Mouse (Mus musculus) midbrain, embryonic 11.5 days (tissue): ENCODE data around the gene Rpusd3. TPM values are rescaled to one million over a fixed set of nuclear protein-coding genes. Genes with fewer than 3 reads are reported as not detected.

ENCODE experiments used
- ATAC-seq: fragments of 200-750 bp; cut with Nextera tagmentation; 2 replicates; pipeline ENCODE4 v1.8.0; 2017; ENCODE audit warnings: moderate TSS enrichment, moderate library complexity; ENCODE audit not compliant: low FRiP score
- DNase-seq: peaks from one replicate; pipeline ENCODE4 v3.0.0; 2015; ENCODE audit warnings: low spot score; ENCODE audit errors: missing footprints
- H3K27ac ChIP-seq: fragments of 300-500 bp; sonication (generic); 2 replicates; pipeline ENCODE4 v1.5.1; 2014; ENCODE audit warnings: low read depth, low read length
- H3K27me3 ChIP-seq: fragments of 300-500 bp; sonication (generic); 2 replicates; pipeline ENCODE4 v1.6.1; 2014; ENCODE audit warnings: mild to moderate bottlenecking, low read length, moderate library complexity, mixed read lengths; ENCODE audit not compliant: control insufficient read depth, insufficient read depth
- H3K36me3 ChIP-seq: fragments of 300-500 bp; sonication (generic); 2 replicates; pipeline ENCODE4 v1.6.1; 2014; ENCODE audit warnings: mild to moderate bottlenecking, low read length, moderate library complexity, mixed read lengths; ENCODE audit not compliant: control insufficient read depth, insufficient read depth
- H3K4me1 ChIP-seq: fragments of 300-500 bp; sonication (generic); 2 replicates; pipeline ENCODE4 v1.6.1; 2014; ENCODE audit warnings: low read length; ENCODE audit not compliant: control insufficient read depth, insufficient read depth
- H3K4me2 ChIP-seq: fragments of 300-500 bp; sonication (generic); 2 replicates; pipeline ENCODE4 v1.6.1; 2014; ENCODE audit warnings: mild to moderate bottlenecking, moderate library complexity
- H3K4me3 ChIP-seq: fragments of 300-500 bp; sonication (generic); 2 replicates; pipeline ENCODE4 v1.5.1; 2014; ENCODE audit warnings: low read depth, low read length
- H3K9ac ChIP-seq: fragments of 300-500 bp; sonication (generic); 2 replicates; pipeline ENCODE4 v1.6.1; 2014; ENCODE audit warnings: low read length
- H3K9me3 ChIP-seq: fragments of 300-500 bp; sonication (generic); 2 replicates; pipeline ENCODE4 v1.6.1; 2016; ENCODE audit warnings: low read length; ENCODE audit not compliant: control insufficient read depth
- WGBS: fragments of 180-500 bp; shearing (Covaris S2); extraction: QIAGEN DNeasy Blood & Tissue Kit; methylation state at CpG from one replicate; pipeline ENCODE4 v1.1.7; 2014; 5-methylcytosine and 5-hydroxymethylcytosine counted together
- polyA plus RNA-seq: library from polyadenylated mRNA; unstranded; fragments of >200 nt; fragmentation: Nextera tagmentation; extraction: Ambion mirVana; gene quantifications from 2 replicates; pipeline ENCODE4 v1.2.1, GENCODE M21; 2014

Gene Rpusd3
- polyA plus RNA-seq, 1 experiment from 2014 or later: 26.6 TPM

GRCm38 (mm10) chr6:113424187-113424586 is 5.0 kb upstream of the Rpusd3 start:
- H3K9ac ChIP-seq: no peak overlapping the region
- ATAC-seq (no peak), DNase-seq (no peak)
- no peaks in the 10 kb centered on the region for H3K27me3 ChIP-seq
- 0 out of 2 replicates have a peak, but pooled peaks cover 2% of the 10 kb centered on the region for H3K4me1 ChIP-seq
- no peaks in the 10 kb centered on the region for H3K36me3 ChIP-seq
- WGBS: 86% methylated on average over 7 of the region's 7 CpGs
- H3K9me3 ChIP-seq: no peaks in the 10 kb centered on the region; the same call in 1 of the 2 replicates
- no peak overlapping the region for H3K4me2 ChIP-seq
- H3K27ac ChIP-seq: no peak overlapping the region
- H3K4me3 ChIP-seq: no peak overlapping the region

- 79% methylated on average over 4 of the region's 4 CpGs for WGBS
- no peak overlapping the region for H3K4me2 ChIP-seq
Observed at GRCm38 (mm10) chr6:113423000-113423399, 3.9 kb upstream of the Rpusd3 start.

GRCm38 (mm10) chr6:113418441-113419198 is 520 bp downstream of the Rpusd3 start:
- peak overlapping the region; percentile 93 for H3K4me2 ChIP-seq
- ATAC-seq: no peak; the same call in none of the 2 replicates
- H3K4me3 ChIP-seq: peak overlapping the region; percentile 64
- no peaks in the 10 kb centered on the region for H3K9me3 ChIP-seq
- H3K4me1 ChIP-seq: peaks cover 10% of the 10 kb centered on the region
- peak overlapping the region; percentile 78 for H3K9ac ChIP-seq
- WGBS: 16% methylated on average over 16 of the region's 16 CpGs
- H3K27me3 ChIP-seq: no peaks in the 10 kb centered on the region
- peak; percentile 91 for DNase-seq
- no peak overlapping the region for H3K27ac ChIP-seq
- peaks cover 2% of the 10 kb centered on the region; the same call in 1 of the 2 replicates for H3K36me3 ChIP-seq

More at GRCm38 (mm10) chr6:113423000-113423399, 3.9 kb upstream of the Rpusd3 start:
- H3K4me3 ChIP-seq: no peak overlapping the region
- H3K9ac ChIP-seq: no peak overlapping the region
- ATAC-seq (no peak), DNase-seq (no peak)
- H3K27me3 ChIP-seq: no peaks in the 10 kb centered on the region
- no peak overlapping the region for H3K27ac ChIP-seq
- no peaks in the 10 kb centered on the region; the same call in 1 of the 2 replicates for H3K9me3 ChIP-seq
- peaks cover 9% of the 10 kb centered on the region for H3K4me1 ChIP-seq
- no peaks in the 10 kb centered on the region for H3K36me3 ChIP-seq

GRCm38 (mm10) chr6:113416416-113416815 is 2.7 kb downstream of the Rpusd3 start:
- peaks cover 10% of the 10 kb centered on the region for H3K4me1 ChIP-seq
- H3K4me2 ChIP-seq: no peak overlapping the region
- no peaks in the 10 kb centered on the region for H3K9me3 ChIP-seq
- no peak for DNase-seq
- no peak overlapping the region for H3K4me3 ChIP-seq
- no peaks in the 10 kb centered on the region for H3K27me3 ChIP-seq
- H3K9ac ChIP-seq: no peak overlapping the region
- H3K27ac ChIP-seq: no peak overlapping the region
- 86% methylated on average over 5 of the region's 5 CpGs for WGBS
- ATAC-seq: no peak
- peaks cover 2% of the 10 kb centered on the region; the same call in 1 of the 2 replicates for H3K36me3 ChIP-seq

GRCm38 (mm10) chr6:113410001-113410400 is 9.1 kb downstream of the Rpusd3 start:
- no peak for ATAC-seq
- no peak overlapping the region for H3K9ac ChIP-seq

GRCm38 (mm10) chr6:113406683-113407082 is 12.5 kb downstream of the Rpusd3 start:
- Histone ChIP-seq H3K27ac (no peak overlapping the region), H3K9ac (no peak overlapping the region), H3K4me1 (no peaks in the 10 kb centered on the region), H3K27me3 (no peaks in the 10 kb centered on the region), H3K4me3 (no peak overlapping the region), H3K9me3 (no peaks in the 10 kb centered on the region), H3K36me3 (no peaks in the 10 kb centered on the region), H3K4me2 (no peak overlapping the region)
- DNase-seq (no peak), ATAC-seq (no peak)
- 74% methylated on average over 9 of the region's 9 CpGs for WGBS

More at GRCm38 (mm10) chr6:113410001-113410400, 9.1 kb downstream of the Rpusd3 start:
- H3K4me3 ChIP-seq: no peak overlapping the region
- DNase-seq: peak; percentile 57
- no peaks in the 10 kb centered on the region for H3K27me3 ChIP-seq
- 76% methylated on average over 1 of the region's 1 CpGs for WGBS
- H3K36me3 ChIP-seq: no peaks in the 10 kb centered on the region
- no peak overlapping the region for H3K27ac ChIP-seq
- no peak overlapping the region for H3K4me2 ChIP-seq
- H3K9me3 ChIP-seq: no peaks in the 10 kb centered on the region
- H3K4me1 ChIP-seq: no peaks in the 10 kb centered on the region

GRCm38 (mm10) chr6:113405483-113405882 is 13.7 kb downstream of the Rpusd3 start:
- 86% methylated on average over 6 of the region's 6 CpGs for WGBS
- Histone ChIP-seq H3K36me3 (no peaks in the 10 kb centered on the region), H3K27me3 (no peaks in the 10 kb centered on the region), H3K4me3 (no peak overlapping the region), H3K27ac (no peak overlapping the region), H3K9me3 (no peaks in the 10 kb centered on the region), H3K4me2 (no peak overlapping the region), H3K4me1 (no peaks in the 10 kb centered on the region), H3K9ac (no peak overlapping the region)
- DNase-seq: no peak
- ATAC-seq: no peak

GRCm38 (mm10) chr6:113404649-113405448 is 14.3 kb downstream of the Rpusd3 start:
- Histone ChIP-seq H3K9ac (no peak overlapping the region), H3K27ac (no peak overlapping the region), H3K27me3 (no peaks in the 10 kb centered on the region), H3K4me1 (no peaks in the 10 kb centered on the region), H3K36me3 (no peaks in the 10 kb centered on the region), H3K4me3 (no peak overlapping the region), H3K9me3 (no peaks in the 10 kb centered on the region), H3K4me2 (no peak overlapping the region)
- DNase-seq: no peak
- 0 out of 2 replicates have a peak, but pooled peaks have one; percentile 16 for ATAC-seq
- WGBS: 75% methylated on average over 12 of the region's 12 CpGs

- H3K9me3 ChIP-seq: no peaks in the 10 kb centered on the region
- no peaks in the 10 kb centered on the region for H3K4me1 ChIP-seq
- no peak overlapping the region for H3K9ac ChIP-seq
- no peaks in the 10 kb centered on the region for H3K36me3 ChIP-seq
- no peaks in the 10 kb centered on the region for H3K27me3 ChIP-seq
- no peak overlapping the region for H3K4me2 ChIP-seq
- no peak for DNase-seq
- 91% methylated on average over 13 of the region's 13 CpGs for WGBS
- ATAC-seq: no peak
- H3K27ac ChIP-seq: no peak overlapping the region
- H3K4me3 ChIP-seq: no peak overlapping the region
Observed at GRCm38 (mm10) chr6:113402094-113402493, 17.0 kb downstream of the Rpusd3 start.
